Mouse (Mus musculus) heart, embryonic 15.5 days (tissue): ENCODE data around the gene Cdc16. TPM values are rescaled to one million over a fixed set of nuclear protein-coding genes. Genes with fewer than 3 reads are reported as not detected.
"Not testable (repeated sequence)": the region's sequence is repeated elsewhere in the genome, so short reads cannot be mapped to it uniquely, and the experiment has no call there.

Experiments
- ATAC-seq: fragments of 200-750 bp; cut with Nextera tagmentation; replicated peaks from 2 replicates; pipeline ENCODE4 v1.8.0; 2017; ENCODE audit warnings: low read depth, moderate TSS enrichment; ENCODE audit not compliant: insufficient number of reproducible peaks, insufficient read depth, low FRiP score
- H3K27ac ChIP-seq: fragments of 300-500 bp; sonication (generic); 2 replicates; pipeline ENCODE4 v1.5.1; 2015; ENCODE audit warnings: mild to moderate bottlenecking, inconsistent platforms
- H3K27me3 ChIP-seq: fragments of 300-500 bp; sonication (generic); 2 replicates; pipeline ENCODE4 v1.6.1; 2015; ENCODE audit warnings: inconsistent platforms
- H3K36me3 ChIP-seq: fragments of 300-500 bp; sonication (generic); 2 replicates; pipeline ENCODE4 v1.6.1; 2015; ENCODE audit warnings: mild to moderate bottlenecking, inconsistent platforms
- H3K4me1 ChIP-seq: fragments of 300-500 bp; sonication (generic); replicated peaks from 2 replicates; pipeline ENCODE4 v1.6.1; 2015; ENCODE audit warnings: inconsistent platforms
- H3K4me2 ChIP-seq: fragments of 300-500 bp; sonication (generic); 2 replicates; pipeline ENCODE4 v1.6.1; 2015; ENCODE audit warnings: inconsistent platforms, mild to moderate bottlenecking, moderate library complexity
- H3K4me3 ChIP-seq: fragments of 300-500 bp; sonication (generic); 2 replicates; pipeline ENCODE4 v1.5.1; 2015; ENCODE audit warnings: mild to moderate bottlenecking, inconsistent platforms
- H3K9ac ChIP-seq: fragments of 300-500 bp; sonication (generic); 2 replicates; pipeline ENCODE4 v1.6.1; 2015; ENCODE audit warnings: mild to moderate bottlenecking, inconsistent platforms
- H3K9me3 ChIP-seq: fragments of 300-500 bp; sonication (generic); replicated peaks from 2 replicates; pipeline ENCODE4 v1.6.1; 2016; ENCODE audit warnings: inconsistent platforms
- WGBS: fragments of 180-500 bp; shearing (Covaris S2); methylation state at CpG from one replicate; pipeline ENCODE4 v1.1.7; 2015; ENCODE audit warnings: mixed read lengths; 5-methylcytosine and 5-hydroxymethylcytosine counted together
- polyA plus RNA-seq: library from polyadenylated mRNA; unstranded; fragments of >200 nt; fragmentation: Nextera tagmentation; extraction: Ambion mirVana; gene quantifications from 2 replicates; pipeline ENCODE4 v1.2.1, GENCODE M21; 2015

The Cdc16 gene
- 93.4 and 111 TPM in 2 replicates for polyA plus RNA-seq

DNA sequence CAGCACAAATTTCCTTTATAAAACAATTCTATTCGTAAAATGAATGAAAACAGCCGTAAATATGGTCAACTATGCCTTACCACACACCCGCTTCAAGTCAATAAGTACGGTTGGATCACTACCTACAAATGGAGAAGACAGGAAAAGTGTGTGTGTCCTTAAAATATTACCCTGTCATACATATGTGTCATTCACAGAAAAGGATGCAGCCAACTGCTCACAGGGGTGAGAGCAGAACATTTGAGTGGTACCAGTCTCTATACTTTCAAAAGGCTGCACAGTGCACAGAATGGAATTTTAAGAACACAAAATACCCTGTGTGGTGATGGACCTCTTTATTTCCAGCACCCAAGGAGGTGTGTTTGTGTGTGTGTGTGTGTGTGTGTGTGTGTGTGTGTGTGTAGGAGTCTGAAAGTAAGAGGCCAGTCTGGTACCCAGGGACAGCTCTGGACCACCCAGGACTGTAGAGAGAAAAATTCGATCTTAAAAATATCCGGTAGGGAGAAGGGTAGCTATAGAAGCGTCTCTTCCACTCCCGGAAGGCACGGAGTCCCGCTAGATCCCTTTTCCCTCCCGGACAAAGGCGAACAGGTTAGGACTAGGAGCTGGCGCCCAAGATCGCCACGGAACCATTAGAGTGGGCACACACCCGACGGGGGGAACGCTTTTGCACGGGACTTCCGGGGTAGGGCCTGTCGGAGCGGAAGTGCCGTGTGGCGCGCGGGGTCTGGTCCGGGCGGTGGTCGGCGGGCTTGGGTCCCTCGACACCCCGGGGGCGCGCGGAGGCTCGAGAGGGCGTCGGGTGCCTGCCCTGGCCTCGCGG lies at the start of gene Cdc16:
Gene Cdc16 (plus strand): TSS at position 695 of the 823 bp plus-strand sequence.
- Histone ChIP-seq H3K27ac (peak within 1 kb of the TSS; percentile 84), H3K4me2 (peak within 1 kb of the TSS; percentile 81), H3K27me3 (no peaks in the 10 kb centered on the region), H3K36me3 (peaks cover 12% of the 10 kb centered on the region), H3K9ac (peak within 1 kb of the TSS; percentile 94), H3K9me3 (no peaks in the 10 kb centered on the region), H3K4me3 (peak within 1 kb of the TSS; percentile 84), H3K4me1 (peaks cover 16% of the 10 kb centered on the region)
- peak; percentile 92 for ATAC-seq
- 7% methylated on average over 40 of the region's 40 CpGs for WGBS

DNA sequence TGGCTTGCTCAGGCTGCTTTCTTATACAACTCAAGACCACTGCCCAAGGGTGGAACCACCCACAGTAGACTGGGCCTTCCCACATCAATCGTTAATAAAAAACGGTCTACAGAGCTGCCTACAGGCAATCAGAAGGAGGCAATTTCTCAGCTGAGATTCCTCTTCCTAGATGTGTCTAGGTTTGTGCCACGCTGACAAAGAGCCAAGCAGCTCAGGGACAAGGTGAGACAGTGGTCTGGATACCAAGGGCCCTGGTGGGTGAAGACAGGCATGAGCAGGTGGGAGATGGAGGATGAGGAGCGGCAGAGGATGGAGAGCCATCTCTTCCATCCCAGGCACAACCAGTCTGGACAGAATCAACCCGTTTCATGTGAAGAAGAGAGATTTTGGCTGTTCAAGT lies 49.0 kb upstream of the Cdc16 start:
- WGBS, result 79% methylated on average over 5 of the region's 5 CpGs
- Histone ChIP-seq H3K4me3 (no peak overlapping the region), H3K36me3 (no peaks in the 10 kb centered on the region)

DNA sequence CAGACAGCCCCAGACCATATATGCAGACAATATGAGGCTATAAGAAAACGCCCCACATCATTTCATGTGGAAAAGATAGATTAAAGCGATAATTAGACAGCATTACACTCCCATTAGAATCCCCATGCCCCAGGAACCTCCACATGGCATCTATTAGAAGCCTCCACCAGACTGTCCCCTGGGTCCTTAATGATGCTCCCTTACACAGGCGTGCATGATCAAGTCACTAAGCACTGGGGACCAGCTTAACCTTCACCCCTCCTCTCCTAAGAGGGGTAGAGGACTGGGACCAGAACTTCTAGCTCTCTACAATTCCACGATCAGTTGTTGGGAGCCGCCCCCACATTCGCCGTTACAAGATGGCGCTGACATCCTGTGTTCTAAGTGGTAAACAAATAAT lies 38.5 kb upstream of the Cdc16 start:
- Histone ChIP-seq H3K36me3 (no peaks in the 10 kb centered on the region), H3K4me2 (no peak overlapping the region), H3K27me3 (no peaks in the 10 kb centered on the region), H3K9ac (no peak overlapping the region), H3K4me3 (no peak overlapping the region), H3K9me3 (no peaks in the 10 kb centered on the region), H3K27ac (no peak overlapping the region), H3K4me1 (no peaks in the 10 kb centered on the region)
- 85% methylated on average over 8 of the region's 8 CpGs for WGBS
- ATAC-seq, result no peak

More for the DNA sequence above, 49.0 kb upstream of the Cdc16 start:
- H3K27me3 ChIP-seq, result no peaks in the 10 kb centered on the region
- H3K9ac ChIP-seq, result no peak overlapping the region
- H3K27ac ChIP-seq, result no peak overlapping the region
- H3K4me1 ChIP-seq, result peaks cover 10% of the 10 kb centered on the region
- ATAC-seq, result no peak
- no peaks in the 10 kb centered on the region for H3K9me3 ChIP-seq
- no peak overlapping the region for H3K4me2 ChIP-seq

DNA sequence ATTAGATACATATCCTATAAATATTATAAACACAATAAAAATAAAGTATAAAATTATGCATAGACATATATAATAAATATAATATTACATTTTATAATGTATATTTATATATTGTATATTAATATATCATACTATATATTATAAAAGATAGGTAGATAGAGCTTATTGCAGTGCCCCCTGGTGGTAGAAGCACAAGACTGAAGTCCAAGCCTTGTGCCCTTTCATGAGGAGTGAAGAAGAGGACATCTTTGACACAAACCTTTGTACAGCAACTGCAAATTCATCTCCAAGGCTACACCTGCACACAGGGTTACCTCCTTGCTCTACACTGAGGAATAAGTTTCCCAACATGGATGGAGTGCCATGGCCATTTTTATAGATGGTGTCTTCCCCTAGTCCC lies 31.8 kb upstream of the Cdc16 start:
- H3K9ac ChIP-seq, result no peak overlapping the region
- H3K4me2 ChIP-seq, result no peak overlapping the region

DNA sequence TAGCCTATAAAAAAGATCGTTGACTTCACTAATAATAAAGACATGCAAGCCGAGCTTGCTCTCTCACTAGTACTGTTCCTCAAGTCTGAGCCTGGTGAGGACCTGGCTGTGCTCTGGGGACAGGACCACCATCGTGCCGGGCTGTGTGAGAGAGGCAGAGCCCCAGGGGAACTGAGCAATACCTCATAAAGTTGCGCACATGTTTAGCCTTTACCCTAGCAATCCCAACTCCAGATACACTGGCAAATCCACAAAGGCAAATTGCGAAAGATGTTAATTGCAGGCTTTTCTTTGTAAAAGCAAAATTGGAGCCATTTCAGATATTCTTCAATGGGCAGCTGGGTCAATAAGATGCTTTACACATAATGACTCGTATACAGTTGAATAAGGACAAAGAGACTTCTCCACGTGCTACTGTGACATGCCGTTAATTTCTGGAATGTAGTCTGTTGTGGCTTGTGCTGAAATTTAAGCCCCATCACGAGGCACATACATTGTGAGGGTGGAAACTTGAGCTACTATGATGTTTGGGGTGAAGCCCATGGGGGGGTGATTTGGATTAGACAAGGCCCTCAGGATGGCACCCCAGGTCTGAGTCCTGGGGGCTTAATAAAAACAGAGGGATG lies 29.9 kb upstream of the Cdc16 start:
- no peak overlapping the region for H3K4me2 ChIP-seq
- 67% methylated on average over 10 of the region's 10 CpGs for WGBS
- no peaks in the 10 kb centered on the region for H3K4me1 ChIP-seq
- no peaks in the 10 kb centered on the region for H3K9me3 ChIP-seq
- H3K9ac ChIP-seq, result no peak overlapping the region
- ATAC-seq, result no peak
- no peaks in the 10 kb centered on the region for H3K27me3 ChIP-seq
- no peak overlapping the region for H3K27ac ChIP-seq
- no peaks in the 10 kb centered on the region for H3K36me3 ChIP-seq
- H3K4me3 ChIP-seq, result no peak overlapping the region

More for the DNA sequence above, 31.8 kb upstream of the Cdc16 start:
- no peak for ATAC-seq
- H3K27ac ChIP-seq, result no peak overlapping the region
- H3K9me3 ChIP-seq, result no peaks in the 10 kb centered on the region
- H3K4me1 ChIP-seq, result no peaks in the 10 kb centered on the region
- no peaks in the 10 kb centered on the region for H3K36me3 ChIP-seq
- no peak overlapping the region for H3K4me3 ChIP-seq
- H3K27me3 ChIP-seq, result no peaks in the 10 kb centered on the region

GRCm38 (mm10) chr8:13740323-13740770 lies 17.1 kb upstream of the Cdc16 start:
- Histone ChIP-seq H3K9me3 (no peaks in the 10 kb centered on the region), H3K27ac (peak overlapping the region; percentile 82), H3K4me3 (no peak overlapping the region), H3K4me2 (peak overlapping the region; percentile 36), H3K4me1 (0 out of 2 replicates have a peak, but pooled peaks cover 3% of the 10 kb centered on the region), H3K27me3 (no peaks in the 10 kb centered on the region), H3K36me3 (no peaks in the 10 kb centered on the region), H3K9ac (no peak overlapping the region)
- 23% methylated on average over 6 of the region's 6 CpGs for WGBS
- ATAC-seq, result peak; percentile 81

DNA sequence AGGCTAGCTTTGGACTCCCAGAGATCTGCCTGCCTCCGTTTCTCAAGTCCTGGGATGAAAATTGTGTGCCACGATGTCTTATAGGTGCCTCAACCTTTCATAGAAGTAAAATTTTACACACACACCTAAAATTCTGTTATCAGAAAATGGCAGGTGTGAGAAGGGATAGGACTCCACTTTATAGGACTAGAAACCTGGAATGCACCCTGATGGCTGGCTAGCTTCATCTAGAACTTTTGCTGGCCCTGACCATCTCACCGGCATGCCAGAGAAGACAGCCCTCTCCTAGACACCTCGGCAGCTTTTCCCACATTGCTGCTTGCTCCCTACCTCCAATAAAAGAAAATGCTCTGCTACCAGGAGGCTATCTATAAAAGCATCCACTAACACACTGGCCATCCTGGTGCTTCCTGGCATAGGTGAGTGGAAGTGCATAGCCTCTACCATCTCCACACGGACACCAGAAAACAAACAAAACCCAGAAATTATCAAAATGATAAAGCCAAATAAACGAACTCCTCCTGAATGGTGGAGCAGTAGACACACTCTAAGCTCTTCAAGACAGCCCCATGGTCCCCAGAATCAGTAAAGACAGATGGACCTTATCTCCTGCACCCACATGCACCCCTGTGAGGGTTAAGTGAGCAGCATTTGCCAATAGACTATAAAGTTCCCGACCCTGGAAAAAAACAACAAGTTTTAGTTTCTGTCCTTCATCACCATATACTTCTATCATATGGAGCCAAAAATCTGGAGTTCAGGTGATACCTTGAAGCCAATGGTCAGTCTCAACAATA lies 16.5 kb upstream of the Cdc16 start:
- Histone ChIP-seq H3K27ac (peak overlapping the region; percentile 82), H3K9ac (no peak overlapping the region), H3K4me3 (no peak overlapping the region), H3K27me3 (no peaks in the 10 kb centered on the region), H3K4me2 (no peak overlapping the region), H3K4me1 (0 out of 2 replicates have a peak, but pooled peaks cover 3% of the 10 kb centered on the region), H3K9me3 (no peaks in the 10 kb centered on the region), H3K36me3 (no peaks in the 10 kb centered on the region)
- no peak for ATAC-seq
- 58% methylated on average over 7 of the region's 7 CpGs for WGBS

- H3K27me3 ChIP-seq, H3K4me3 ChIP-seq, H3K36me3 ChIP-seq, H3K9ac ChIP-seq, H3K4me1 ChIP-seq, H3K4me2 ChIP-seq, H3K27ac ChIP-seq, H3K9me3 ChIP-seq, ATAC-seq: not testable (repeated sequence)
- 90% methylated on average over 6 of the region's 6 CpGs for WGBS
Observed at GRCm38 (mm10) chr8:13746212-13746611, 11.3 kb upstream of the Cdc16 start.

DNA sequence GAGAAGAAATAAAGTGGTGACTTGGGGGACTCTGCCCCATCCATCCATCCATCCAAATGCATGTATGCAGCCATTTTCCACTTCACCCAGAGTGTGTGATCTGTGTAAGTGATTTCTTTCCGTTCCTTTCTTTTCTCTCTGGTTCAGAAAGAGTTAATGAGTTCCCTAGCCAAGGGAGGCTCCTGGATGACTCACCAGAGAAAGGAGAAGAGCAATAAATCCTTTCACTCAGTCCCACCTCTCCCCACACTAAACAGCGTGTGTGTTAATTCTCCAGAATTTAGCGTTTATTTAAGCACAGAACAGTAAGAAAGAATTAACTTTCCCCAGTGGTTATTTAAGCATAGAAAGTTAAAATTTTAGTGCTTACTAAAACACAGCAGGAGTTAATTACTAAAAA lies 9.8 kb upstream of the Cdc16 start:
- Histone ChIP-seq H3K9me3 (no peaks in the 10 kb centered on the region), H3K4me2 (no peak overlapping the region), H3K27ac (no peak overlapping the region), H3K27me3 (no peaks in the 10 kb centered on the region), H3K4me3 (no peak overlapping the region), H3K36me3 (no peaks in the 10 kb centered on the region), H3K9ac (no peak overlapping the region), H3K4me1 (no peaks in the 10 kb centered on the region)
- WGBS, result 20% methylated on average over 3 of the region's 3 CpGs
- no peak for ATAC-seq

DNA sequence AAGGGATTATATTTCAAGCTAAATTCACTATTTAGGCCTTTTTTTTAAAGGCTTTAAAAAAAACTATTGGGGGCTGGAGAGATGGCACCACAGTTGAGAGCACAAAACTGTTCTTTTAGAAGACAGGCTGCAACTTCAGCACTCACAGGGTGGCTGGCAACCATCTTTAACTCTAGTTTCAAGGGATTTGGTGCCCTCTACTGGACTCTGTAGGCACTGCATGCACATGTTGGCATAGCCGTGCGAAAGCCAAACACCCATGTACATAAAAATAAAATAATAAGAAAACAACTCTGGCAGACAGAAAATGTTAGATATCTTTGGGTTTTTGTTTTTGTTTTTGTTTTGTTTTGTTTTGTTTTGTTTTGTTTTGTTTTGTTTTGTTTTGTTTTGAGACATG lies 3.8 kb upstream of the Cdc16 start:
- H3K27me3 ChIP-seq, result no peaks in the 10 kb centered on the region
- H3K4me2 ChIP-seq, result no peak overlapping the region
- 29% methylated on average over 2 of the region's 2 CpGs for WGBS
- H3K4me3 ChIP-seq, result no peak overlapping the region
- H3K4me1 ChIP-seq, result peaks cover 6% of the 10 kb centered on the region
- H3K9ac ChIP-seq, result no peak overlapping the region
- H3K36me3 ChIP-seq, result no peaks in the 10 kb centered on the region
- no peaks in the 10 kb centered on the region for H3K9me3 ChIP-seq
- H3K27ac ChIP-seq, result no peak overlapping the region
- no peak for ATAC-seq

DNA sequence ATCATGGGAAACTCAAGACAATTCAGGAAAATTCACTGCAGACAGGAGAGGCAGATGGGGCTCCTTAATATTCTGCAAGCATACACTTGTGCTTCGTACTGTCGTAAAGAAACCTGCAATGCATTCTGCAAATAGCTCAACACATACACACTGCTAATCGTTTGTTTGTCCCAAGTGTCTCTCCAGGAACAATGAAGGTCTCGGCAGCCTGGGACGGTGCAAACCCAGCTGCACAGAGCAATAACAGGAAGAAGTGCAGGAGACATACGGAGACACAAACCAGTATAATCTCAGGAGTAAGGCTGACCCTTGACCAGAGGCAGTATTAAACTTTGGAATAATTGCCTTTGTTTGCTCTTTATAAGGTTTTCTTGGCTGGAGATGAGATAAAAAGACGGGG lies 996 bp upstream of the Cdc16 start:
- Histone ChIP-seq H3K4me3 (no peak overlapping the region), H3K36me3 (peaks cover 8% of the 10 kb centered on the region), H3K9ac (no peak overlapping the region), H3K4me1 (peaks cover 16% of the 10 kb centered on the region), H3K27ac (no peak overlapping the region), H3K4me2 (0 out of 2 replicates have a peak overlapping the region, but pooled peaks have one; percentile 81), H3K27me3 (no peaks in the 10 kb centered on the region), H3K9me3 (no peaks in the 10 kb centered on the region)
- no peak for ATAC-seq
- WGBS, result 58% methylated on average over 7 of the region's 7 CpGs
